Mouse (Mus musculus) gastrocnemius, adult 2 months (tissue): Measurements from ENCODE around the gene Actrt2. TPM values are rescaled to one million over a fixed set of nuclear protein-coding genes. Genes with fewer than 3 reads are reported as not detected.

Source experiments
- DNase-seq: peaks from one replicate; pipeline ENCODE4 v3.0.0; 2022
- H3K27ac ChIP-seq: fragments of 200-600 bp; 2 replicates; pipeline ENCODE4 v1.8.1; 2022; ENCODE audit warnings: mild to moderate bottlenecking
- H3K4me3 ChIP-seq: fragments of 200-600 bp; 2 replicates; pipeline ENCODE4 v1.8.1; 2022; ENCODE audit warnings: mild to moderate bottlenecking, moderate library complexity
- CTCF ChIP-seq: fragments of 200-600 bp; IDR thresholded peaks from 2 replicates; pipeline ENCODE4 v1.8.1; 2022; ENCODE audit warnings: antibody characterized with exemption, mild to moderate bottlenecking, moderate library complexity
- intact Hi-C: fragments of 180-260 bp; cut with DNase I; formaldehyde crosslinking; loops from one replicate; pipeline ENCODE4 v1.15.1; 2025
- total RNA-seq, 2 experiments: library from RNA; stranded (reverse); gene quantifications; 2 replicates each; pipeline ENCODE4 v1.2.3; 2021

The Actrt2 gene
- total RNA-seq, 2 experiments from 2014 or later, result not detected

DNA sequence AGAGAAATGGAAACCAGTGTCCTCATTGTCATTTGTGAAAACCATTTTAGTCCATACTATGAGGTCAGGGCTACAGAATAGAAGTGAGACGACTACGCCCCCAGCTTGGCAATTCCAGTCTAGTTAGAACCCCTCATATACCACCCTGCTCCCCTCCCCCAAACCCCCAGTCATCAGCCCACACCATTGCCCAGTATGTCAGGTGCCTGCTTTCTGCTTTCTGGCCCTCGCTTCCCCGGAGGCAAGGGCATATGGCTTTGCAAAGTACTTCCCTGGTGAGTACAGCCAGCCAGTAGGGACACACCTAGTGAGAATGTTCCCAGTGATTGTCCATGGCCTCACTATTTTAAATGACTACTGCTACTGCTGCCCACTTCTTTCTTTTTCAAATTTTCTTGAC lies 6.3 kb upstream of the Actrt2 start:
- Histone ChIP-seq H3K4me3 (no peak overlapping the region), H3K27ac (no peak overlapping the region)
- intact Hi-C loops, result loop anchor here (2.0 kb wide), 2 partner anchors 225 to 345 kb away; no protein-coding TSS in a partner anchor
- TF ChIP-seq CTCF, result no peak
- DNase-seq, result no peak

DNA sequence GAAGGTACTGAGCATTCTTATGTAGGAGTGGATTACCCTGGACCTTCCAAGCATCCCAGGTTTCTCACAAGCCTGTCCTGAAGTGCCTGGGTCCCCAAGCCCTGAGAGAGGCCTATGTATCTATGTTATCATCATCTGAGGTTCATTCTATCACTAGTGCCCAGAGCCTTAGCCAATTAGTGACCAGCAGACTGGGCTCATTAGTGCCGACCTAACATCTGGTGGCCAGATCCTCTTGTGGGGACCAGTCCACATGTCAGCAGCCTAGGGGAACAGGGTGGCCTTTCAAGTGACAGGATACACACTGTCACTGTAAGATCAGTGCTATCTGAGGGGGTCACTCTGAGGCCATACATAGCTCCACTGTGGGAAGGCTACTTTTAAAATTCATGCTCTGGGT lies 4.4 kb upstream of the Actrt2 start:
- TF ChIP-seq CTCF, result no peak

DNA sequence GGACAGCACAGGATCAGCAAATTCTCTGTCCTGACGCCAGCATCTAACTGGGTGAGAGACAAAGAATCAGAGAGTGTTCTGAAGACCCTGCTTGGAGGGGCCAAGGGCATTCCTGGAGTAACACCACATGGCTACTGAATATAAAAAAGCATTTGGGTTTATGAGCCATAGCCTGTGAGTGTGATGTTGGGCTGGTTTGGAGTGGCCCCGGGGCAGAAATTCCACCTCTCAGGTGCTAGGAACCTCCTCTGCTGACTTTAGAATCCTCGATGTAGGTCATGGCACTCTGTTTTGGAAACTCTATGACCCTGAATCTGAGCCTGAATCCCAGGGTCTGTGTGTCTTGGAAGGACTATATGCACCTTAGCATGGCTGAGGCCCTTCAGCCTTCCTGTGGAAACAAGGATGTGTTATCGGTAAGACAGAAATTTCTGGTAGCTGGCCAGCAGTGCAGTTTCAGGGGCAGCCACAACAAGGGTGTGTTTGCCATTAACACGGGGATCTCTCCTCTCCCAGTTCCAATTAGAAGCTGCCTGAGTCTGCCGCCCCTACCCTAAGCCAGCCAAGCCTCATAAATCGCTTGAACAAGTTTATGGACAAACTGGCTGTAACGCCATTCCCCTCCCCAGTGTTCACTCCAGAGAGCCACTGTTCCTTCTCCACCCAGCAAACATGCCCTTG lies 3.7 kb upstream of the Actrt2 start:
- intact Hi-C loops, result no loop called here
- H3K27ac ChIP-seq, result no peak overlapping the region

More for the DNA sequence above, 4.4 kb upstream of the Actrt2 start:
- no peak overlapping the region for H3K4me3 ChIP-seq
- H3K27ac ChIP-seq, result no peak overlapping the region
- intact Hi-C loops, result no loop called here
- DNase-seq, result no peak

DNA sequence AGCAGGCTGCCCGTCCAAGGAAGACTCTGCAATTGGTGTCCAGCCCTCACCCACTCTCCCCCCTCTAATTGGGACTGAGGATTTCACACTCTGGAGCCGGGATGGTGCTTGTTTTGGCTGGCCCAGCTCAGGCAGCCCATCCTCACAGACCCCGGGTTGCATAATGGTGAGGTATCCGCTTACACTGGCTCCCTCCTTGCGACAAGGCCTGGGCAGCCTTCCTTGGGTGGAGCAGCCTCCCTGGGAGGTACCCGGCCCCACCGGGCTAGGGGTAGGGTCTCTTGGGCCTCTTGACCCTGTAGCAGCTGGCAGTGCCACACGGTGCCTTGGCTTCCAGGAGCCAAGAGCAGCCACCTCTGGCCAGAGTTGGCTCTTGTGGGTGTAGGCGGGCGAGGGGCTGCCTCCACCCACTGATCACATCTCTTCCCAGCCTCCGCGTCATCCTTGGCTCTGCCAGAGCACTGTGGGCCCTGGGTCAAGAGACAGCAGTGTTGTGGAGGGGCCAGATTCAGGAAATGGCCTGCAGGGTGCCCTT lies 4.9 kb downstream of the Actrt2 start:
- DNase-seq, result peak; percentile 61
- H3K4me3 ChIP-seq, result no peak overlapping the region
- H3K27ac ChIP-seq, result no peak overlapping the region
- no peak for TF ChIP-seq CTCF
- intact Hi-C loops, result no loop called here

More for the DNA sequence above, 3.7 kb upstream of the Actrt2 start:
- no peak for DNase-seq
- no peak for TF ChIP-seq CTCF
- no peak overlapping the region for H3K4me3 ChIP-seq

DNA sequence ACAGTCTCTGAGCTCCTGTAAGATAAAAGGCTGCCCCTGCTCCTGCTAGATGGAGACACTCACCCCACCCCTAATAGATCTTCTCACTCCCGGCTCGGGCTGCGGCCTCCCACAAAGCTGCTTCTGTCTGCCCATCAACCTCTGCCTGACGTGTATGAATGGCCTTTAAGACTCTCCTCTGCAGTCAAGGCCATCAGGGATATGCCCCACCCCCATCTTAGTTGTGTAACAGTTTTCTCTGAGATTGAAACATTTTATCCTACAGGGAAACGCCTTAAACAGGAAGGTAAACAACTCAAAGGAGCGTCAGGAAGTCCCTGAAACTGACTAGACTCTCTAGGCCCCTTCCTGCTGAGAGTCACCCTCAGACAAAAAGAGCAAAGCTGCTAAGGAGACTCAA lies 6.4 kb downstream of the Actrt2 start:
- intact Hi-C loops, result no loop called here
- H3K4me3 ChIP-seq, result no peak overlapping the region
- H3K27ac ChIP-seq, result no peak overlapping the region
- DNase-seq, result no peak
- TF ChIP-seq CTCF, result no peak

DNA sequence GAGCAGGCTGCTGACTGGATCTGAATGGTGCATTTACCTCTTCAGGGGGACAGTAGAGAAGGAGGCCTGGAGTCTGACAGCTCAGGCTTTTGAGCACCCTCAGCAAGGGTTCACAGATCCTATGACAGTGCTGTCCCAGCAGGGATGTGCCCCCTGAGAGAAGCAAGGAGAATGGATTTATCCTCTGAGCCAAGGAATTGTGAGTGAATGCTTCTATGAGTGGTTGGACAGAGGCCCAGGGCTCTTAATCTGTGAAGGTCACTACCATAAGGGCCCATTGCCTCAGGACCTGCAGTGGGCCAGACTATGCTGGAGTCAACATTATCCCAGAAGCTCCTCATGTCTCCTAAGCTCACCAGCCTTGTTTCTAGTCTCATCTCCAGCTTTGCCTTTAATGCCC lies 7.6 kb downstream of the Actrt2 start:
- intact Hi-C loops, result no loop called here
- no peak overlapping the region for H3K27ac ChIP-seq
- TF ChIP-seq CTCF, result no peak
- DNase-seq, result no peak
- no peak overlapping the region for H3K4me3 ChIP-seq

DNA sequence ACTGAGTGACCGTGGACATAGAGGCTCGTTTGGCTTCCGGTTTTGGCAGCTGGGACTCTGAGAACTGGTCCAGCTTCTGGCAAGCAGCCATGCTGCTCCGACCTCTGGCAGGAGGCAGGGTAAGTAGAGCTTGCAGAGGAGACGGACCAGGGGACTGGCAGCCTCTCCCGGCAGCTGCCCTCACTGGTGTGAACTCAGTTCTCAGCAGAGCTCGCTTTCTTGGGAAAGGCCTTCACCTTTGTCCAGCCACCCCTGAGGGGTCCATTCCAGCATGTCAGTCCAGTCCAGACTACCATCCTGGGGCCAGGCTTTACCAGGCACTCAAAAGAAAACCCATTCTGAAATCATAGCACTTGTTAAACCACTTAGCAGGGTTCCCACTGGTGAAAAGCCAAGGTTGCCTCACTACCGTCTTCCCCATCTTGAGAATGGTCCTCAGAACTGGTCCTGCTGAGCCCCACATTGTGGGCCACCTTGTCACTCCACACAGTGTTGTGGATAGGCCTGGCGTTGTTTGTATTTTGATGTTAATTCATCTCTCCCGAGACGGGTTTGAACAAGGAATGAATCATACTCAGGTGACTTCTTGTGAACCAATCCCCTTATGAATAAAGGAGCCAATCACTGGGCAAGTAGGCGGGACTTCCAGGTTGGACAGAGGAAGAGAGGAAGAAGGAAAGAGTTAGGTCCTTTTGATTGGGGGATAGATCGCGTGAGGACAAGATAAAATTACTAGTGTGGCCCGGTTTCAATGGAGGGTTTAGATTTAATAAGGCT lies 12.3 kb downstream of the Actrt2 start:
- intact Hi-C loops, result no loop called here
- Histone ChIP-seq H3K27ac (no peak overlapping the region), H3K4me3 (no peak overlapping the region)
- peak; percentile 80 for DNase-seq
- TF ChIP-seq CTCF, result no peak

DNA sequence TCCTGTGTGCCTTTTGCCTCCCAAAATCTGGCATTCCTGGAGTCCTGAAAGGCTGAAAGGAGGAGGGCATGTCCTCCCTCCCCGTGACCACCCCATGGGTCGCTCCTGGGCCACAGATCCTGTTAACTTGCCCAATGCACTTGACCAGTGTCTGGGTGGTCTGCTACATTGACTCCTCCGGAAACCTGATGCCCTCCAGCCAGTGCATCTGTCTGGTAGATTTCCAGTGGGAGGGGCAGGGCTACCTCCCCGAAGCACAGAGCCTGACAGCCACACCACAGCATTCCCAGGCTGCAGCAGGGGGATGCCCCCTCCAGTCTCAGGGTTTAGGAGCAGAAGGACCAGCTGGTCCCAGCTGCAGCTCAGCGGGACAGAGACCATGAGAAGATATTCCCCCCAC lies 15.2 kb downstream of the Actrt2 start:
- TF ChIP-seq CTCF, result no peak
- peak; percentile 10 for DNase-seq
- no peak overlapping the region for H3K4me3 ChIP-seq
- intact Hi-C loops, result no loop called here
- no peak overlapping the region for H3K27ac ChIP-seq

DNA sequence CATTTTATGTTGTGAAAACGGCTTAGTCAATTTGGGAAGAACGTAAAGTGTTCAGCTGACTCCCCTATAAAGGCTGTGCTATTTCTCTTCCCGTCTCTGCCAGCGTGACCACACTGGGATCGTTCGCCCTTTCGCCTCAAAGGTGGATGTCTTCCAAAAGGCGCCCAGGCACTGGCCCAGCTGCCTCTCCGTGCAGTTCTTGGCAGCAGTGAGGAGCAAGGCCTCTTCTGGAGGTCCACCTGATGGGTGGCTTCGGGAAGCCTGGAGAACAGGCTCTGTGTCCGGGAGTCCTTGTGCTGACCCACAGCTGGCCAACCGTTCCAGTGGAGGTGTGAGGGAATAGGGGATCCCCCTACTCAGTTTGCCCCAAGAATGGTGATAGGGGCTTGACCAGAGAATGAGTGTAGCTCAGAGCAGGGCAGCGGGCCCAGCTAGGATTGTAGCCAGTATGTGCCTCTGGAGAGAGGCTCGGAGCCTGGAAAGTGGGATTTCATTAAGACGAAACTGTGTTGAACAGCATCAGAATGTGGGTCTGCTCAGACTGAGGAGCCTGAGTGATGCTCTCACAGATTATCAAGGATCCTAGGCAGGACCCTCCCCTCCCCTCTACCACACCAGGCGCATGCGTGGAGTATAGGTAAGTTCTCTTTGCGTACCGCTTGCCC lies 18.5 kb downstream of the Actrt2 start:
- Histone ChIP-seq H3K27ac (no peak overlapping the region), H3K4me3 (no peak overlapping the region)
- TF ChIP-seq CTCF, result no peak
- intact Hi-C loops, result no loop called here
- DNase-seq, result peak; percentile 83

DNA sequence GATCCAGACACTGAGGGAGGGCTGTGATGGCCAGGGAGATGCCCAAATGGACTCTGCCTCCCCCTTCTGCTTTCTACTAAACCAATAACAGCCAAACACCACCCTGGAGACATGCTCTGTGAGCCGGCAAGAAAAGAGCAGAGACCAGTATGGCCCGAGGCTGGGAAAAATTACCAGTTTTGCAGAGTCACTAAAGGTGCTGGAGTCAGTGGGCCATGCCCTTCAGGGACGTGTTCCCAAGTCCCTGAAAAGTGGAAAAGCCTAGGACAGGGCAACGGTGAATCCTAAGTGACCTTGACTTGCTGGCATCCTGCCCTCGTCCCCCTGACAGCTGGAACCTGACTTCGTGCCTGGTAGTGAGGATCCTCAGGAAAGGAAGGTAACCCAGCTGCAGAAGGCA lies 25.2 kb downstream of the Actrt2 start:
- no peak for DNase-seq
- no peak for TF ChIP-seq CTCF
- Histone ChIP-seq H3K27ac (no peak overlapping the region), H3K4me3 (no peak overlapping the region)
- intact Hi-C loops, result no loop called here

DNA sequence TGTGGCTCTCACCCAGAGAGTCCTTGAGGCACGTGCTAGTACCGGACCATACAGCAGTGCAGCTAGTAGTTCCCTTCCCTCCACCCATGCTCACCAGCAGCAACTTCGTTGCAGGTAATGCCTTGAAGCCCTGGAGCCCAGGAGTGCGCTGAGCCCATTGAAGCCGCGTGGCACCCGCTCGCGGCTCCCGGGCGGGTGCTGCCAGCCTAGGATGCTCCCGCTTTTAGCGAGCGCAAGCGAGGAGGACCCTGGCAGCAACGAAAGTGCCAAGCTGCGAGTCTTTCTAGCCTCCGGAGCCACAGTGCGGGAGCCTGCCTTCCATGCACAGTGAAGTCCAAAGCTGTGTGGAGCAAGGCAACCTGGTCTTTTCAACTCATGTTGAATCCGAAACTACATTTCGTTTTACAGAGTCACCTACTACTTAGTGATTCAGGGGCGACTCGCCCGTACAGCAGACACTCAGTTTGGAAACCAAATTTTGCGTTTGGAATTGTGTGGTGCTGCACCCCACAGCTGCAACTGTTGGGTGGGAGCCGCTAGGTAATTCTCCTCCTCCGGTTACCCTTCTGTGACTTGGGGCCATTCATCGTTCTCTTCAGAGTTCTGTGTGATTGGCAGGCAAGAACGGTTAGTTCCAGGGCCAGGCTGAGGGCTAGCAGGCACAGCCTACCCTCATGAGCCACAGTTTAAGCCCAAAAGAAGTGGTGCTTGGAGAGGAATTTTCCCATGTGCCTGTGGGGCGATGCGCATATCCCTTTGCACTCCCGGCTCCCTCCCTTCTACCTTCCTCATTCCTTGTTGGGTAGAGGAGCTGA lies 26.2 kb downstream of the Actrt2 start:
- intact Hi-C loops, result no loop called here

More for the DNA sequence above, 26.2 kb downstream of the Actrt2 start:
- H3K27ac ChIP-seq, result no peak overlapping the region
- DNase-seq, result no peak
- H3K4me3 ChIP-seq, result no peak overlapping the region
- no peak for TF ChIP-seq CTCF
